Mouse (Mus musculus) hindlimb bud, embryonic 11.5 days (tissue): ENCODE measurements around the gene Plekhm3.

Experiments
- DNase-seq: peaks from one replicate; pipeline ENCODE4 v3.0.0-alpha.2; 2012; ENCODE audit warnings: low read depth, low spot score; ENCODE audit errors: extremely low spot score

Plekhm3 gene

GRCm38 (mm10) chr1:64836114-64836513 lies 120.5 kb downstream of the Plekhm3 start:
- no peak for DNase-seq

GRCm38 (mm10) chr1:64831552-64831951 lies 125.1 kb downstream of the Plekhm3 start:
- no peak for DNase-seq

GRCm38 (mm10) chr1:64827434-64827833 lies 129.2 kb downstream of the Plekhm3 start:
- DNase-seq = no peak

GRCm38 (mm10) chr1:64826348-64827103 lies 130.1 kb downstream of the Plekhm3 start:
- DNase-seq = no peak

GRCm38 (mm10) chr1:64823564-64823963 lies 133.1 kb downstream of the Plekhm3 start:
- no peak for DNase-seq

GRCm38 (mm10) chr1:64817709-64818108 lies 138.9 kb downstream of the Plekhm3 start:
- no peak for DNase-seq

GRCm38 (mm10) chr1:64813182-64813581 lies 143.4 kb downstream of the Plekhm3 start:
- no peak for DNase-seq

DNA sequence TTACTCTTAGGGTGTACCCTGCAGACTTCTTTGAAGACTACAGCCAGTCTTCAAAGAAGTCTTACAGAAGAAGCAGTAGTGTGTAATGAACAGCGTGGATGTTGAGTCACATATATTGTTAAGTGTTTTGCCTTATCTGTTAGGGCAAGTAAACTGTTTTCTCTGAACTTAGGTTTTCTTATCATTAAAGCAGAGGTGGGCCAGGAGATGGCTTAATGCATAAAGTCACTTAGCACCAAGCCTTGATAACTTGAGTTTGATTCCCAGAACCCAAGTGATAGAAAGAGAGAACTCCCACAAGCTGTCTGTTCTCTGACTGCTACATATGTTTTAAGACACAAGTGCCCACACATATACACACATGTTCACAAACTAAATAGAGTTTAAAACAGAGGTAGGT lies 144.7 kb downstream of the Plekhm3 start:
- no peak for DNase-seq

DNA sequence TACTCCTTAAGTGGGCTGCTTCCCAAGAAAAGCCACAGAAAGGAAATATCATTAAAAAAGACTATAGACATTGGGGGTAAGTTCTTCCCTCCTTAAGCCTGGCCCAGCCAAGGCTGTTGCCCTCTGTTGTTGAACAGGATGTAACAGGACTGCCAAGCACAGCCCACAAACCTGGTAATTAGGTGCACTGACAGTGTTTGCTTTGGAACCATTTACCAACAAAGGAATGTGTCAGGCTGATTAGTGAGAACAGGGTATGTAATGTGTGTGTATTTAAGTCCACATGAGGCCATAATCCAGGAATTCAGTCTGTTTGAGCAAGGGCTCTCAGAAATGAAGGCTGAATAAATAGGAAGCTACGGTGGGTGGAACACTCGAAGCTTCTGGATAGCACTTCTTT lies 147.5 kb downstream of the Plekhm3 start:
- peak; percentile 12 for DNase-seq

- DNase-seq = no peak
These were observed 148.9 kb downstream of the Plekhm3 start for GRCm38 (mm10) chr1:64807766-64808165.

- no peak for DNase-seq
These were observed 151.4 kb downstream of the Plekhm3 start for GRCm38 (mm10) chr1:64805217-64805616.

DNA sequence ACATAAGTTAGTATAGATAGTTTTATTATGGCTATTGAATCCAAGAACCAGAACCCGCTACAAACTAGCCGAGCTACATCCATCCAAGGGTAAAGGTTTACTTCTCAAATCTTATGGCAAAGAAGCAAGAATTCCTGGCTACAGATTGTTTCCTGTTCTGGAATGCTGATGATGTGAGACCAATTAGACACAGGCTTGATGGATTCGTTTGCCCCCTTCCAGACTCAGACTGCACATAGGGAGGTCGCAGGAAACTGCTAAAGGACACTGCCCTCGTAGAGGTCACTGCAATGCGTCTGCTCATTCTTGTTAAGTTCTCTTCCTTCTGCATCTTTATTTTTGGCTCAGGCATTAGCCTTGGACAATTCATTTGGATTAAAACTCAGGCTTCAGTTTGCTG lies 154.0 kb downstream of the Plekhm3 start:
- DNase-seq = no peak

GRCm38 (mm10) chr1:64797621-64798020 lies 159.0 kb downstream of the Plekhm3 start:
- no peak for DNase-seq

GRCm38 (mm10) chr1:64796867-64797582 lies 159.6 kb downstream of the Plekhm3 start:
- no peak for DNase-seq

DNA sequence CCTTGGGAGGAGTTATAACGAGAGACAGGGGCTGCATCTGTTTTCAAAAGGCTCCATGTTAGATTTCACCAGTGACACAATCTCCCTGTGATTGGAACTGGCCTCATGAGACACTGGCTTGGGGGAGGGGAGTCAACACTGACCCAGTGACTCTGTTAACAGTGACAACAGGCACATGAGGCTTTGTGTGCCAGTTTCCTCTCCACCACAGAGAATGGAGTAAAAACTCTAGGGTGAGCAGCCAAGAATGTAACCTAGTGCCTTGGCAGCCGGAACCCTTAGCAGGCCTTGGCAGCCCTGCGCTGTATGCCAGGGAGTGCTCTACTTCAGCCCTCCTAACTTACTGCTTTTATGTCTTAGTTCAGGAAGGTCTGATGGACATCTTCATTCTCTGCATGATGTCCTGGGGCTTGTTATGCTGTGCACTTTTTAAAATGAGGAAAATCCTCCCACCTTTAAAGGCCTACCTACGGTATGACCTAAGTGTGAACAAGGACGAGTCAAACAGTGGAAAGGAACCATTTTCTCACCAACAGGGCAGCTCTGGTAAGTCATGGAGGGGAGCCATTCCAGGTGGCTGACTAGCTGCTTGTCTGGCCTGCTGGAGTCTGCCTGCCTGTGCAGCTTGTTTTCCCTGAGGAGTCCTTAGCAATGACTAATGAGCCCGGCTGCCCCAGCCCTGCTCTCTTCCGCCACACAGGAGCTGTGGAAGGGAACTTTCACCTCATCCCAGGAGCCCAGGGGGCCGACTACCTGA lies 161.2 kb downstream of the Plekhm3 start:
- DNase-seq = no peak

GRCm38 (mm10) chr1:64794096-64794495 lies 162.5 kb downstream of the Plekhm3 start:
- DNase-seq = no peak

DNA sequence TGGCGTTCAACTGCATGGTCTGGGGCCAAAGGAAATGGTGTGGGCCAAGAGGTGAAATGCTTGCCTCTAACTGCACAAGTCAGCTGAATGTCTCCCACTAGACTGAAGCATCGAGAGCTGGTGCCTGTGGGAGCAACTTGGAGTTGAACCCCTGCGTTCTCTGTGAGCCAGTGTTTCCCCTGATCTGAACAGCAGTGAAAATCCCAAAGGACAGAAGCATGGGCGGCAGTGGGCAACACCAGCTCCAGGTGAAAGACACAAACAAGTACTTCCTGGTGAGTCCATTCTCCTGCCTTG lies 163.4 kb downstream of the Plekhm3 start:
- no peak for DNase-seq

DNA sequence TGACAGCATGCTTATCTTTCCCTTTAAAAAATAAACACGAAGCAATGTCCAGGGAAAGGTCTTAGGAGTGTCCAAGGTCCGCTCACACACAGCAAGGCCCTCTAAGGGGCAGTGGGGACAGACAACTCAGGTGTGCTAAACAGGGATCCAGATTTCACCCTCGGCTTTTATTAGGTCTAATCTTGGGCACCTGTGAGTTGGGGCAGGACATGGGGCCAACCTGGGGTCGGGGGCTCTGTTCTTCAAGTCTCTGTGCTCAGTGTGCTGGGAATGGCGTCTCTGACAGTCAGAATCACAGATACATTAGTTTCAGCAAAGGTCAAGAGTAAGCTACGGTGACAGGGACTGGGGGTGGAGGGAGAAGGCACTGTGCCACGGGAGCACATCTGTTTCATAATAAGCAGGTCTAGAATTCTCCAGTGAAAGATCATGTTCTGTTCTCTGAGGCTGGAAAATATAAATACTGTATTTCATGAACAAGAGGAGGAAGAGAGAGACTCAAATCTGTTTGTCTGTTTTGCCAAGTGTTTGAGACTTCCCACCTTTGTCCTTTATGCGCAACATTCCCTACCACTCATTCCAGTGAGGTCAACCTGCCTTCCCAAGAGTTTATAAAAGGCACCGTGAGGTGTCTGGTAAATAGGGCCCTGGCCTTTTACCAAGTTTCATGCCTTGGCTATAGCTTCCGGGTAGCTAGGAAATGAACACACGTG lies 163.9 kb downstream of the Plekhm3 start:
- no peak for DNase-seq

DNA sequence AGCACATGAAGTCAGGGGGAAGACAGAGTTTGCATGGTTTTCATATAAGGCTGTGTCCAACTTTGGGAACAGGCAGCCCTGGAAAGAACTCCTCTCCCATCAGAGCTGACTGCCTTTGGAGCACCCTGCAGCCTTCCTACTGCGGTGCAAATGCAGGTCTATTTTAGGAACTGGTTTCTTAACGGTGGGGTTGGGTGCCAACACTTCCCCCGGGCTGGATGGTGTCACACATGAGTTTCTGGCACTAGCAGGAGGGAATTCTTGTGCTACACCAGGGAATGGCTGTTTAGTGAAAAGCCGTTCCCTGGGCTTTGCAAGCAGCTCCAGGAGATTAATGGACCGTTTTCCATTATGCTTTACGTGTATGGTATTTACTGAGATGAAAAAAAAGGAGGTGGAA lies 164.8 kb downstream of the Plekhm3 start:
- no peak for DNase-seq

DNA sequence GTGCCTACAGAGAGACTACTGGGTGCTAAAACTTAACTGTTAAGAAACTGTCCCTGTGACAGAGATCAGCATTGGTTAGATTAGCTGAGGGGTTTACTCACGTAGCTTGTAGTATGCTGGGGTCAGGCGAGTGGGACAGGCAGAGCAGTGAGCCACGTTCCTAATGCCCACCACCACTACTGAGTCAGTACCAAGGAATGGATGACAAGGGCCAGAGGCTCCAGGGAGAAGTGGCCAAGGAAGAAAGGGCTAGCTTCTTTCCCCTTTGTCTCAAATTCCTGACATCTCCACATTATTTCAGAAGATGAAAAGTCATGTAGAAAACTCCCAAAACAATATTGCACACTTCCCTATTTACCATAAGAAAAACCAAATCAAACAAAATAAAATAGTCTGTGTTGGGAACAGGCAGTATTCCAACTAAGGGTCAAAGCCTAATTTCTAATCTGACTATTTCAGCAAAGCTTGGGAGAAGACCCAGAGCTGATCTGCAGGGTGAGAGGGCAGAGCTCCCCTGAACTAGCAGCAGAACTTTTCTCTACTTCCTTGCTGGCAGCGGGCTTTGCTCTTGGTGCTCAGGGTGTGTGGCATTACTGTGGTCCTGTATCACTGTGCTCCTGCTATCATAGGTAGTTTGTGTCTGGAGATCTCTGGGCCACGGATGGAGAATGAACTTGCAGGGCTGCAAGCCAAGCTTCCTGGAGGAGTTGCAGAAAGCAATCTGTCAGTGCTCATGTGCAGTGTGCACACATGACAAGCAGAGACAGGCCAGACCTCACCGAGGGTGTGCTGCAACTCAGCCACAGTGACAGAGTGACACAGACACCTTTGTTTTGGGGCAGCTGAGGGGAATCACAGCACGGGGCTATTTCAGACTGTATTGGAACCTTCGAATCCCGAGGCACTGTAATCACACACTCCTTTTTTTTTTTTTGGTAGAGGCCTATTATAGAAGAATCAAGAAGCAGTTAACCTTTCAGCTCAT lies 165.5 kb downstream of the Plekhm3 start:
- DNase-seq = no peak
